Mouse (Mus musculus): ENCODE results near the gene Igf2bp3.

DNA sequence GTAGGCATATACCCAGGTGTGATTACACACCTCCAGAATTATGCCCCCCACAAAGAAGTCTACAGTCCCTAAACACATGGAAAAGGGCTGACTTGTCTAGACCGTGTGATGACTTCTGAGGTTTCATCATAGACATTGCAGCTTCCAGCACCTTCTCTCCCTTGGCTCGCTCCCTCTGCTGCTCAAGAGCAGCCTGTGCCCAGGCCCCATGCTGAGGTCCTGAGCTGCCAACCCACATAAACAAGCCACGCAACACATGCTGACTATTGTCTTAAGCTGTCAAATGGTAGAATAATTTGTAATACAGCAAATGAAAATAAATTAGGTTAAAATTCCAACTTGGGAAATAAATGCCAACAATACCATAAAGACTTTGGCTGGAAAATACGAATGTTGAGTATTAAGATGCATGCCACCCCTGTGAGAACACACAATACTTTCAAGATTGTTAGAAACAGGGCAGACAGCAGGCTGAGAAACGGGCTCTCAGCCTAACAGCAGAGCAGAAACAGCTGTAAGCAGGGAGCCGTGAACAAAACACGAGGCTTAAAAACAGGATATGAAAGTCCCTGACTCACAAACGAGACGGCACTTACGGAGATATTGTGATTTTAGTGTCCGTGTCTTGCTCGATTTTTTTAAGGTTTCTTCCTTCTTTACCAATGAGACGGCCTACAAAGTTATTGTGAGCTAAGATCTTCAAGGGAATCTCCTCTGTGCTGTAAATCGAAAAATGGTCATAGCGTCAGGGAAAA lies 107.8 kb downstream of the Igf2bp3 start:
- TF ChIP-seq CTCF (IDR thresholded peaks at IDR 0.05; ENCODE audit: borderline replicate concordance, extremely low read depth, insufficient read depth, insufficient read length) = no peak
- no peak for TF ChIP-seq POLR2A (IDR thresholded peaks at IDR 0.05; ENCODE audit: borderline replicate concordance, extremely low read depth, insufficient read depth, insufficient read length, poor library complexity, severe bottlenecking)
